Comparison of ENCODE assay signal across 23 mouse cellular contexts in the genomic region with DNA sequence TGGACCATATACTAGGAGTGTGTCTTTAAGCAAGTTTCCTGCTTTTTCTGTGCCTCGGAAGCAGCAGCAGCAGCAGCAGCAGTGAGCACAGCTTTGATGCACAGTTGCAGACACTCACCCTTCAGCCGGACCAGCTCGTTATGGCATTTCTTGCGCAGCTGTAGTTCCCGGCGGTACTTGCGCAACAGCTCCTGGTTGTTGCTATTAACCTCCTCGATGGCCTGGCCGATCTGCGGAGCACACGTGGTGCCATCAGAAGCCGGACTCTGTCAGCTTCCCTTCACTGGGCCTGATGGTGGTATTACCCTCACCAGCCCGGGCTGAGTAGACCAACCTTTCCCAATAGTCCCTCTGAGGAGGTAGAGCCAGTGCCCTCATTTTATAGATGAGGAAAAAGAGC. TPM values are rescaled to one million over a fixed set of nuclear protein-coding genes. Genes with fewer than 3 reads are reported as not detected.
"Had no signal": no experiment of that assay in that cellular context is flagged by ENCODE, and none has a peak within 500 bp of the region (broad histone marks: within the 10 kb centered on the region; RNA-seq: fewer than 3 reads in every experiment).

No protein-coding gene starts in this region.

- H3K4me3 ChIP-seq: intestine, embryonic 15.5 days; kidney, embryonic 15.5 days; left cerebral cortex, adult 2 months; limb, embryonic 12.5 days; limb, embryonic 15.5 days; liver, embryonic 13.5 days; midbrain, embryonic 13.5 days; myocyte had no signal

- H3K9ac ChIP-seq: intestine, embryonic 15.5 days; kidney, embryonic 15.5 days; limb, embryonic 12.5 days; limb, embryonic 15.5 days; liver, embryonic 13.5 days; lung, embryonic 14.5 days; midbrain, embryonic 13.5 days had no signal

- H3K4me2 ChIP-seq: intestine, embryonic 15.5 days; kidney, embryonic 15.5 days; limb, embryonic 12.5 days; limb, embryonic 15.5 days; liver, embryonic 13.5 days; lung, embryonic 14.5 days; midbrain, embryonic 13.5 days had no signal

- H3K27me3 ChIP-seq: intestine, embryonic 15.5 days; kidney, embryonic 15.5 days; limb, embryonic 12.5 days; limb, embryonic 15.5 days; liver, embryonic 13.5 days; midbrain, embryonic 13.5 days had no signal

- H3K4me1 ChIP-seq: intestine, embryonic 15.5 days; kidney, embryonic 15.5 days; limb, embryonic 12.5 days; limb, embryonic 15.5 days; liver, embryonic 13.5 days had no signal

- DNase-seq: kidney, adult 11 months; kidney, adult 8-10 months; kidney, postnatal 10 days; kidney, postnatal 36 days; layer of hippocampus, postnatal 36 days; left cerebral cortex, postnatal 4 days; liver, embryonic 13.5 days; lung, embryonic 14.5 days; thymus, adult 18-20 months; thymus, postnatal 36 days had no signal

- H3K9me3 ChIP-seq: intestine, embryonic 15.5 days; kidney, embryonic 15.5 days; limb, embryonic 12.5 days; limb, embryonic 15.5 days; liver, embryonic 13.5 days; midbrain, embryonic 13.5 days had no signal

- H3K27ac ChIP-seq: intestine, embryonic 15.5 days; kidney, embryonic 15.5 days; left cerebral cortex, adult 2 months; limb, embryonic 12.5 days; limb, embryonic 15.5 days; liver, embryonic 13.5 days; midbrain, embryonic 13.5 days had no signal

- ATAC-seq: intestine, embryonic 15.5 days; lung, postnatal 0 days; midbrain, embryonic 13.5 days; midbrain, embryonic 16.5 days had no signal

RNA-seq across cellular contexts. Expression of a gene that starts 52.4 kb away (rescaled TPM):
- total RNA-seq: monocyte, adult 5-6 weeks had no signal
- polyA plus RNA-seq: intestine, embryonic 15.5 days; kidney, embryonic 15.5 days; limb, embryonic 12.5 days; lung, embryonic 14.5 days; neural tube, embryonic 11.5 days; small intestine, adult 2 months; urinary bladder, adult 2 months had no signal
